Mouse (Mus musculus) midbrain, embryonic 10.5 days (tissue): ENCODE data around the gene Far2. TPM values are rescaled to one million over a fixed set of nuclear protein-coding genes. Genes with fewer than 3 reads are reported as not detected.

ENCODE experiments used
- DNase-seq: peaks from one replicate; pipeline ENCODE4 v3.0.0-alpha.2; 2017; ENCODE audit warnings: low spot score
- H3K27ac ChIP-seq: fragments of 300-500 bp; sonication (generic); replicated peaks from 2 replicates; pipeline ENCODE4 v1.5.1; 2016; ENCODE audit warnings: mild to moderate bottlenecking
- H3K27me3 ChIP-seq: fragments of 300-500 bp; sonication (generic); 2 replicates; pipeline ENCODE4 v1.6.1; 2016; ENCODE audit warnings: low read depth, mild to moderate bottlenecking; ENCODE audit not compliant: poor library complexity, severe bottlenecking
- H3K36me3 ChIP-seq: fragments of 300-500 bp; sonication (generic); 2 replicates; pipeline ENCODE4 v1.6.1; 2016; ENCODE audit warnings: mild to moderate bottlenecking, moderate library complexity
- H3K4me1 ChIP-seq: fragments of 300-500 bp; sonication (generic); 2 replicates; pipeline ENCODE4 v1.6.1; 2016
- H3K4me3 ChIP-seq: fragments of 300-500 bp; sonication (generic); 2 replicates; pipeline ENCODE4 v1.5.1; 2016; ENCODE audit warnings: mild to moderate bottlenecking, moderate library complexity
- H3K9me3 ChIP-seq: fragments of 300-500 bp; sonication (generic); replicated peaks from 2 replicates; pipeline ENCODE4 v1.6.1; 2016; ENCODE audit warnings: mild to moderate bottlenecking
- WGBS: fragments of 180-500 bp; shearing (Covaris S2); methylation state at CpG from one replicate; pipeline ENCODE4 v1.1.7; 2016; 5-methylcytosine and 5-hydroxymethylcytosine counted together
- polyA plus RNA-seq: library from polyadenylated mRNA; unstranded; fragments of >200 nt; fragmentation: Nextera tagmentation; extraction: Ambion mirVana; gene quantifications from 2 replicates; pipeline ENCODE4 v1.2.1, GENCODE M21; 2016

Gene Far2
- polyA plus RNA-seq: 1.9 TPM in 2 replicates

- Histone ChIP-seq H3K4me3 (peak within 1 kb of the TSS; percentile 58), H3K9me3 (no peaks in the 10 kb centered on the region), H3K36me3 (no peaks in the 10 kb centered on the region), H3K4me1 (peaks cover 9% of the 10 kb centered on the region), H3K27ac (peak within 1 kb of the TSS; percentile 59), H3K27me3 (peaks cover 29% of the 10 kb centered on the region)
- WGBS: 3% methylated on average over 34 of the region's 34 CpGs
- DNase-seq: peak; percentile 36
Measured at GRCm38 (mm10) chr6:148046881-148047649, at the start of gene Far2. Gene Far2 (plus strand): TSS chr6:148047259.

GRCm38 (mm10) chr6:148000483-148000882 is 46.6 kb upstream of the Far2 start:
- H3K4me3 ChIP-seq: no peak overlapping the region
- no peaks in the 10 kb centered on the region for H3K9me3 ChIP-seq
- no peaks in the 10 kb centered on the region for H3K4me1 ChIP-seq
- H3K27ac ChIP-seq: no peak overlapping the region
- H3K36me3 ChIP-seq: no peaks in the 10 kb centered on the region
- no peaks in the 10 kb centered on the region for H3K27me3 ChIP-seq
- DNase-seq: no peak
- 88% methylated on average over 2 of the region's 2 CpGs for WGBS

GRCm38 (mm10) chr6:148001071-148001470 is 46.0 kb upstream of the Far2 start:
- DNase-seq: peak; percentile 16
- WGBS: 49% methylated on average over 3 of the region's 3 CpGs
- Histone ChIP-seq H3K4me1 (no peaks in the 10 kb centered on the region), H3K9me3 (no peaks in the 10 kb centered on the region), H3K27ac (no peak overlapping the region), H3K4me3 (no peak overlapping the region), H3K27me3 (no peaks in the 10 kb centered on the region), H3K36me3 (no peaks in the 10 kb centered on the region)

- 74% methylated on average over 11 of the region's 11 CpGs for WGBS
- no peaks in the 10 kb centered on the region for H3K9me3 ChIP-seq
- H3K27ac ChIP-seq: no peak overlapping the region
- H3K36me3 ChIP-seq: no peaks in the 10 kb centered on the region
- H3K4me1 ChIP-seq: no peaks in the 10 kb centered on the region
- H3K4me3 ChIP-seq: no peak overlapping the region
- H3K27me3 ChIP-seq: no peaks in the 10 kb centered on the region
- no peak for DNase-seq
Measured at GRCm38 (mm10) chr6:148006118-148006837, 40.8 kb upstream of the Far2 start.

GRCm38 (mm10) chr6:148040759-148041158 is 6.3 kb upstream of the Far2 start:
- Histone ChIP-seq H3K4me1 (no peaks in the 10 kb centered on the region), H3K4me3 (no peak overlapping the region), H3K9me3 (no peaks in the 10 kb centered on the region; the same call in 1 of the 2 replicates), H3K27ac (no peak overlapping the region), H3K27me3 (0 out of 2 replicates have a peak, but pooled peaks cover under 1% of the 10 kb centered on the region), H3K36me3 (no peaks in the 10 kb centered on the region)
- WGBS: 85% methylated on average over 1 of the region's 1 CpGs
- no peak for DNase-seq

- no peaks in the 10 kb centered on the region for H3K36me3 ChIP-seq
- no peak for DNase-seq
- H3K27me3 ChIP-seq: peaks cover 29% of the 10 kb centered on the region
- H3K27ac ChIP-seq: no peak overlapping the region
- H3K4me1 ChIP-seq: peaks cover 9% of the 10 kb centered on the region
- H3K9me3 ChIP-seq: no peaks in the 10 kb centered on the region
- peak overlapping the region; percentile 58 for H3K4me3 ChIP-seq
Measured at GRCm38 (mm10) chr6:148047650-148047988, 560 bp downstream of the Far2 start.

GRCm38 (mm10) chr6:148063131-148063530 is 16.1 kb downstream of the Far2 start:
- H3K4me3 ChIP-seq: no peak overlapping the region
- 85% methylated on average over 3 of the region's 3 CpGs for WGBS
- H3K9me3 ChIP-seq: no peaks in the 10 kb centered on the region
- no peak for DNase-seq
- no peak overlapping the region for H3K27ac ChIP-seq
- H3K4me1 ChIP-seq: no peaks in the 10 kb centered on the region
- no peaks in the 10 kb centered on the region for H3K36me3 ChIP-seq
- no peaks in the 10 kb centered on the region for H3K27me3 ChIP-seq

- no peaks in the 10 kb centered on the region for H3K36me3 ChIP-seq
- no peaks in the 10 kb centered on the region for H3K9me3 ChIP-seq
- no peaks in the 10 kb centered on the region for H3K27me3 ChIP-seq
- no peak for DNase-seq
- no peaks in the 10 kb centered on the region for H3K4me1 ChIP-seq
- H3K27ac ChIP-seq: no peak overlapping the region
- 89% methylated on average over 5 of the region's 5 CpGs for WGBS
- no peak overlapping the region for H3K4me3 ChIP-seq
Measured at GRCm38 (mm10) chr6:148066267-148066666, 19.2 kb downstream of the Far2 start.

- Histone ChIP-seq H3K36me3 (no peaks in the 10 kb centered on the region), H3K4me3 (no peak overlapping the region), H3K27me3 (no peaks in the 10 kb centered on the region), H3K9me3 (no peaks in the 10 kb centered on the region), H3K27ac (no peak overlapping the region), H3K4me1 (no peaks in the 10 kb centered on the region)
- 95% methylated on average over 4 of the region's 4 CpGs for WGBS
- DNase-seq: no peak
Measured at GRCm38 (mm10) chr6:148068786-148069185, 21.7 kb downstream of the Far2 start.

GRCm38 (mm10) chr6:148073599-148073998 is 26.5 kb downstream of the Far2 start:
- H3K9me3 ChIP-seq: no peaks in the 10 kb centered on the region
- no peak overlapping the region for H3K4me3 ChIP-seq
- WGBS: 82% methylated on average over 3 of the region's 3 CpGs
- no peaks in the 10 kb centered on the region for H3K4me1 ChIP-seq
- no peak for DNase-seq
- no peaks in the 10 kb centered on the region for H3K36me3 ChIP-seq
- no peak overlapping the region for H3K27ac ChIP-seq
- no peaks in the 10 kb centered on the region for H3K27me3 ChIP-seq

- Histone ChIP-seq H3K36me3 (no peaks in the 10 kb centered on the region), H3K9me3 (no peaks in the 10 kb centered on the region), H3K27me3 (no peaks in the 10 kb centered on the region), H3K4me3 (no peak overlapping the region), H3K27ac (no peak overlapping the region), H3K4me1 (no peaks in the 10 kb centered on the region)
- DNase-seq: no peak
Measured at GRCm38 (mm10) chr6:148074211-148074864, 27.3 kb downstream of the Far2 start.

GRCm38 (mm10) chr6:148083864-148084263 is 36.8 kb downstream of the Far2 start:
- WGBS: 93% methylated on average over 2 of the region's 2 CpGs
- Histone ChIP-seq H3K27me3 (no peaks in the 10 kb centered on the region), H3K9me3 (no peaks in the 10 kb centered on the region), H3K27ac (no peak overlapping the region), H3K4me1 (no peaks in the 10 kb centered on the region), H3K36me3 (no peaks in the 10 kb centered on the region), H3K4me3 (no peak overlapping the region)
- DNase-seq: no peak

GRCm38 (mm10) chr6:148084403-148084802 is 37.3 kb downstream of the Far2 start:
- no peaks in the 10 kb centered on the region for H3K4me1 ChIP-seq
- no peaks in the 10 kb centered on the region for H3K27me3 ChIP-seq
- H3K9me3 ChIP-seq: no peaks in the 10 kb centered on the region
- no peak for DNase-seq
- H3K4me3 ChIP-seq: no peak overlapping the region
- no peaks in the 10 kb centered on the region for H3K36me3 ChIP-seq
- H3K27ac ChIP-seq: no peak overlapping the region
- 91% methylated on average over 2 of the region's 2 CpGs for WGBS
